Mouse (Mus musculus) lung, postnatal 0 days (tissue): ENCODE measurements at regions not wholly inside any gene's neighbourhood (a gene's known extent, or its start where the extent isn't known, plus 50 kb on each side); places are given as distances from the start of the nearest gene placed in this dataset.
"Not testable (repeated sequence)": the region's sequence is repeated elsewhere in the genome, so short reads cannot be mapped to it uniquely, and the experiment has no call there.

Source experiments
- ATAC-seq: fragments of 200-750 bp; cut with Nextera tagmentation; 2 replicates; pipeline ENCODE4 v1.8.0; 2017; ENCODE audit warnings: moderate library complexity
- DNase-seq: peaks from one replicate; pipeline ENCODE4 v3.0.0-alpha.2; 2016; ENCODE audit warnings: low spot score
- H3K27ac ChIP-seq: fragments of 300-500 bp; sonication (generic); 2 replicates; pipeline ENCODE4 v1.5.1; 2014; ENCODE audit warnings: antibody characterized with exemption, mild to moderate bottlenecking, low read length, mixed read lengths
- H3K27me3 ChIP-seq: fragments of 300-500 bp; sonication (generic); replicated peaks from 2 replicates; pipeline ENCODE4 v1.6.1; 2014; ENCODE audit warnings: low read length, mixed read lengths; ENCODE audit not compliant: insufficient read depth
- H3K36me3 ChIP-seq: fragments of 300-500 bp; sonication (generic); 2 replicates; pipeline ENCODE4 v1.6.1; 2014; ENCODE audit warnings: low read length, mixed read lengths; ENCODE audit not compliant: insufficient read depth
- H3K4me1 ChIP-seq: fragments of 300-500 bp; sonication (generic); 2 replicates; pipeline ENCODE4 v1.6.1; 2014; ENCODE audit warnings: antibody characterized with exemption, low read depth, low read length, mixed read lengths; ENCODE audit not compliant: insufficient read depth
- H3K4me2 ChIP-seq: fragments of 300-500 bp; sonication (generic); replicated peaks from 2 replicates; pipeline ENCODE4 v1.6.1; 2014; ENCODE audit warnings: low read depth, mild to moderate bottlenecking, low read length, moderate library complexity, mixed read lengths
- H3K4me3 ChIP-seq: fragments of 300-500 bp; sonication (generic); 2 replicates; pipeline ENCODE4 v1.5.1; 2014; ENCODE audit warnings: low read depth, low read length
- H3K9ac ChIP-seq: fragments of 300-500 bp; sonication (generic); replicated peaks from 2 replicates; pipeline ENCODE4 v1.6.1; 2014; ENCODE audit warnings: low read depth, mild to moderate bottlenecking
- H3K9me3 ChIP-seq: fragments of 300-500 bp; sonication (generic); 2 replicates; pipeline ENCODE4 v1.6.1; 2016; ENCODE audit warnings: low read length, mixed read lengths
- CTCF ChIP-seq: IDR thresholded peaks from 2 replicates; pipeline ENCODE4 v1.5.1; 2016; ENCODE audit warnings: antibody characterized with exemption, mild to moderate bottlenecking
- EP300 ChIP-seq: IDR thresholded peaks from 2 replicates; pipeline ENCODE4 v1.6.1; 2016; ENCODE audit warnings: antibody characterized with exemption, mild to moderate bottlenecking, control low read depth
- WGBS: fragments of 180-500 bp; shearing (Covaris S2); extraction: QIAGEN DNeasy Blood & Tissue Kit; methylation state at CpG from one replicate; pipeline ENCODE4 v1.1.7; 2014; 5-methylcytosine and 5-hydroxymethylcytosine counted together

- H3K9ac ChIP-seq: no peak overlapping the region
- no peaks in the 10 kb centered on the region for H3K36me3 ChIP-seq
- H3K9me3 ChIP-seq: no peaks in the 10 kb centered on the region
- no peaks in the 10 kb centered on the region for H3K4me1 ChIP-seq
- 53% methylated on average over 1 of the region's 1 CpGs for WGBS
- TF ChIP-seq EP300: no peak
- TF ChIP-seq CTCF: no peak
- no peak for ATAC-seq
- no peak for DNase-seq
- no peak overlapping the region for H3K4me2 ChIP-seq
- no peaks in the 10 kb centered on the region for H3K27me3 ChIP-seq
- no peak overlapping the region for H3K27ac ChIP-seq
- no peak overlapping the region for H3K4me3 ChIP-seq
Observed at GRCm38 (mm10) chr9:11256848-11257247, 352.3 kb upstream of the Cntn5 start.

- Histone ChIP-seq H3K36me3 (no peaks in the 10 kb centered on the region), H3K9ac (no peak overlapping the region), H3K9me3 (no peaks in the 10 kb centered on the region), H3K27ac (no peak overlapping the region), H3K4me2 (no peak overlapping the region), H3K4me3 (no peak overlapping the region), H3K4me1 (no peaks in the 10 kb centered on the region), H3K27me3 (no peaks in the 10 kb centered on the region)
- TF ChIP-seq CTCF: no peak
- TF ChIP-seq EP300: no peak
- ATAC-seq (no peak), DNase-seq (no peak)
- WGBS: 73% methylated on average over 6 of the region's 6 CpGs
Observed at GRCm38 (mm10) chr9:11206829-11207228, 302.3 kb upstream of the Cntn5 start.

GRCm38 (mm10) chr9:11206267-11206666 is 301.7 kb upstream of the Cntn5 start:
- Histone ChIP-seq H3K4me3 (no peak overlapping the region), H3K4me1 (no peaks in the 10 kb centered on the region), H3K9ac (no peak overlapping the region), H3K36me3 (no peaks in the 10 kb centered on the region), H3K9me3 (no peaks in the 10 kb centered on the region), H3K27ac (no peak overlapping the region), H3K27me3 (no peaks in the 10 kb centered on the region), H3K4me2 (no peak overlapping the region)
- no peak for DNase-seq
- no peak for ATAC-seq
- TF ChIP-seq EP300: no peak
- no peak for TF ChIP-seq CTCF

GRCm38 (mm10) chr9:11192183-11192582 is 287.6 kb upstream of the Cntn5 start:
- no peaks in the 10 kb centered on the region for H3K9me3 ChIP-seq
- TF ChIP-seq CTCF (no peak), EP300 (no peak)
- DNase-seq: no peak

GRCm38 (mm10) chr9:11145799-11146198 is 241.2 kb upstream of the Cntn5 start:
- ATAC-seq: no peak
- H3K9ac ChIP-seq: no peak overlapping the region
- WGBS: 95% methylated on average over 1 of the region's 1 CpGs

More at GRCm38 (mm10) chr9:11192183-11192582, 287.6 kb upstream of the Cntn5 start:
- Histone ChIP-seq H3K4me3 (no peak overlapping the region), H3K9ac (no peak overlapping the region), H3K27ac (no peak overlapping the region), H3K36me3 (no peaks in the 10 kb centered on the region), H3K27me3 (no peaks in the 10 kb centered on the region), H3K4me1 (no peaks in the 10 kb centered on the region), H3K4me2 (no peak overlapping the region)
- 63% methylated on average over 2 of the region's 2 CpGs for WGBS
- ATAC-seq: no peak

GRCm38 (mm10) chr9:11126833-11127232 is 222.3 kb upstream of the Cntn5 start:
- Histone ChIP-seq H3K9ac (no peak overlapping the region), H3K27ac (no peak overlapping the region), H3K36me3 (no peaks in the 10 kb centered on the region), H3K4me1 (no peaks in the 10 kb centered on the region), H3K27me3 (no peaks in the 10 kb centered on the region), H3K9me3 (no peaks in the 10 kb centered on the region), H3K4me2 (no peak overlapping the region), H3K4me3 (no peak overlapping the region)
- TF ChIP-seq CTCF (no peak), EP300 (no peak)
- ATAC-seq (no peak), DNase-seq (no peak)
- WGBS: 75% methylated on average over 5 of the region's 5 CpGs

More at GRCm38 (mm10) chr9:11145799-11146198, 241.2 kb upstream of the Cntn5 start:
- Histone ChIP-seq H3K27me3 (no peaks in the 10 kb centered on the region), H3K4me2 (no peak overlapping the region), H3K9me3 (no peaks in the 10 kb centered on the region), H3K27ac (no peak overlapping the region), H3K4me1 (no peaks in the 10 kb centered on the region), H3K4me3 (no peak overlapping the region), H3K36me3 (no peaks in the 10 kb centered on the region)
- no peak for DNase-seq
- no peak for TF ChIP-seq CTCF
- no peak for TF ChIP-seq EP300

GRCm38 (mm10) chr9:11119153-11119552 is 214.6 kb upstream of the Cntn5 start:
- Histone ChIP-seq H3K9me3 (no peaks in the 10 kb centered on the region), H3K4me3 (no peak overlapping the region), H3K27me3 (no peaks in the 10 kb centered on the region), H3K9ac (no peak overlapping the region), H3K27ac (no peak overlapping the region), H3K4me1 (no peaks in the 10 kb centered on the region), H3K36me3 (no peaks in the 10 kb centered on the region), H3K4me2 (no peak overlapping the region)
- ATAC-seq (no peak), DNase-seq (no peak)
- no peak for TF ChIP-seq CTCF
- no peak for TF ChIP-seq EP300

GRCm38 (mm10) chr9:11107828-11108227 is 203.3 kb upstream of the Cntn5 start:
- not testable (repeated sequence) for H3K27me3 ChIP-seq, H3K4me1 ChIP-seq, DNase-seq, H3K9ac ChIP-seq, H3K9me3 ChIP-seq, H3K4me3 ChIP-seq, H3K27ac ChIP-seq, H3K4me2 ChIP-seq, H3K36me3 ChIP-seq, ATAC-seq
- 82% methylated on average over 3 of the region's 3 CpGs for WGBS

- 93% methylated on average over 1 of the region's 1 CpGs for WGBS
- H3K4me1 ChIP-seq, ATAC-seq, H3K36me3 ChIP-seq, H3K27ac ChIP-seq, H3K27me3 ChIP-seq, DNase-seq, H3K9me3 ChIP-seq, H3K4me2 ChIP-seq, H3K9ac ChIP-seq, H3K4me3 ChIP-seq: not testable (repeated sequence)
Observed at GRCm38 (mm10) chr9:11107212-11107611, 202.6 kb upstream of the Cntn5 start.
